Mouse (Mus musculus) midbrain, embryonic 14.5 days (tissue): ENCODE measurements around the gene Tmem39b. TPM values are rescaled to one million over a fixed set of nuclear protein-coding genes. Genes with fewer than 3 reads are reported as not detected.
"Not testable (repeated sequence)": the region's sequence is repeated elsewhere in the genome, so short reads cannot be mapped to it uniquely, and the experiment has no call there.

Source experiments
- ATAC-seq: fragments of 200-750 bp; cut with Nextera tagmentation; 2 replicates; pipeline ENCODE4 v1.8.0; 2017; ENCODE audit warnings: moderate number of reproducible peaks, moderate library complexity; ENCODE audit not compliant: low FRiP score, low TSS enrichment
- DNase-seq: peaks from one replicate; pipeline ENCODE4 v3.0.0-alpha.2; 2015
- H3K27ac ChIP-seq: fragments of 300-500 bp; sonication (generic); replicated peaks from 2 replicates; pipeline ENCODE4 v1.5.1; 2014; ENCODE audit warnings: mild to moderate bottlenecking, low read depth, low read length, moderate library complexity
- H3K27me3 ChIP-seq: fragments of 300-500 bp; sonication (generic); 2 replicates; pipeline ENCODE4 v1.6.1; 2014; ENCODE audit warnings: low read length, control low read depth, mixed read lengths; ENCODE audit not compliant: control insufficient read depth, insufficient read depth
- H3K36me3 ChIP-seq: fragments of 300-500 bp; sonication (generic); 2 replicates; pipeline ENCODE4 v1.6.1; 2014; ENCODE audit warnings: low read length, control low read depth; ENCODE audit not compliant: control insufficient read depth, insufficient read depth
- H3K4me1 ChIP-seq: fragments of 300-500 bp; sonication (generic); 2 replicates; pipeline ENCODE4 v1.6.1; 2014; ENCODE audit warnings: mild to moderate bottlenecking, antibody characterized with exemption, low read length, control low read depth; ENCODE audit not compliant: control insufficient read depth, insufficient read depth
- H3K4me2 ChIP-seq: fragments of 300-500 bp; sonication (generic); 2 replicates; pipeline ENCODE4 v1.6.1; 2014; ENCODE audit warnings: mild to moderate bottlenecking, low read length, moderate library complexity
- H3K4me3 ChIP-seq: fragments of 300-500 bp; sonication (generic); replicated peaks from 2 replicates; pipeline ENCODE4 v1.5.1; 2014; ENCODE audit warnings: low read depth, low read length
- H3K9ac ChIP-seq: fragments of 300-500 bp; sonication (generic); replicated peaks from 2 replicates; pipeline ENCODE4 v1.6.1; 2014; ENCODE audit warnings: mild to moderate bottlenecking, low read length, moderate library complexity
- H3K9me3 ChIP-seq: fragments of 300-500 bp; sonication (generic); 2 replicates; pipeline ENCODE4 v1.6.1; 2016; ENCODE audit warnings: low read length, control low read depth, mixed read lengths; ENCODE audit not compliant: control insufficient read depth
- WGBS: fragments of 180-500 bp; shearing (Covaris S2); extraction: QIAGEN DNeasy Blood & Tissue Kit; methylation state at CpG from one replicate; pipeline ENCODE4 v1.1.7; 2014; 5-methylcytosine and 5-hydroxymethylcytosine counted together
- polyA plus RNA-seq: library from polyadenylated mRNA; unstranded; fragments of >200 nt; fragmentation: Nextera tagmentation; extraction: Ambion mirVana; gene quantifications from 2 replicates; pipeline ENCODE4 v1.2.1, GENCODE M21; 2014

The Tmem39b gene
- polyA plus RNA-seq, 1 experiment from 2014 or later: 43.5 TPM

DNA sequence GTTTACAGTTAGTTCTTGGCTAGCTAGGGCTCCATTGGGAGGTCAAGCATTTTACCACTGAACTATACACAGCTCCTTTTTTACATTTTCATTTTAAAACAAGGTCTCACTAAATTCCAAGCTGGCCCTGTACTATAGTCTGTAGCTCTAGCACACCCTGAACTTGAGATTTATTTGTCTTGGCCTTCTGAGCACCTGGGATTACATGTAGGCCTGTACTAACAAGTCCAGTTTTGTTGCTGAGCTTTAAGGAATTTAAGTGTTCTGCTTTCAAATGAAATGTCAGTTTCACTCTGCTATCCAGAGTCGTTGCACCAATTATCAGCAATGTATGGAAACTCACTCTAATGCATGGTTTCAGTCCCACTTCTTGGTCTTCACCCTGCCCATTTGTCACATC lies 39.5 kb upstream of the Tmem39b start:
- 93% methylated on average over 1 of the region's 1 CpGs for WGBS
- H3K4me2 ChIP-seq: no peak overlapping the region
- no peaks in the 10 kb centered on the region for H3K9me3 ChIP-seq
- peaks cover 28% of the 10 kb centered on the region for H3K4me1 ChIP-seq
- H3K9ac ChIP-seq: no peak overlapping the region
- 0 out of 2 replicates have a peak, but pooled peaks cover 4% of the 10 kb centered on the region for H3K36me3 ChIP-seq
- H3K27me3 ChIP-seq: no peaks in the 10 kb centered on the region
- ATAC-seq (no peak), DNase-seq (no peak)
- no peak overlapping the region for H3K27ac ChIP-seq
- no peak overlapping the region for H3K4me3 ChIP-seq

GRCm38 (mm10) chr4:129735485-129735884 lies 38.8 kb upstream of the Tmem39b start:
- not testable (repeated sequence) for H3K9ac ChIP-seq, ATAC-seq, H3K27me3 ChIP-seq, H3K27ac ChIP-seq, H3K9me3 ChIP-seq, H3K4me3 ChIP-seq, H3K4me2 ChIP-seq, DNase-seq, H3K36me3 ChIP-seq
- peaks cover 27% of the 10 kb centered on the region for H3K4me1 ChIP-seq
- 97% methylated on average over 3 of the region's 4 CpGs for WGBS

GRCm38 (mm10) chr4:129731423-129731822 lies 34.8 kb upstream of the Tmem39b start:
- Histone ChIP-seq H3K9me3 (no peaks in the 10 kb centered on the region), H3K36me3 (peaks cover 24% of the 10 kb centered on the region), H3K4me3 (no peak overlapping the region), H3K27me3 (no peaks in the 10 kb centered on the region), H3K27ac (no peak overlapping the region), H3K4me2 (no peak overlapping the region), H3K4me1 (0 out of 2 replicates have a peak, but pooled peaks cover 3% of the 10 kb centered on the region), H3K9ac (no peak overlapping the region)
- DNase-seq: no peak
- 95% methylated on average over 5 of the region's 5 CpGs for WGBS
- ATAC-seq: no peak

GRCm38 (mm10) chr4:129716310-129716709 lies 19.7 kb upstream of the Tmem39b start:
- H3K4me1 ChIP-seq: no peaks in the 10 kb centered on the region
- H3K27ac ChIP-seq: no peak overlapping the region
- DNase-seq (no peak), ATAC-seq (no peak)
- no peaks in the 10 kb centered on the region for H3K9me3 ChIP-seq
- H3K4me2 ChIP-seq: no peak overlapping the region
- H3K4me3 ChIP-seq: no peak overlapping the region
- H3K27me3 ChIP-seq: no peaks in the 10 kb centered on the region
- H3K36me3 ChIP-seq: peaks cover 84% of the 10 kb centered on the region
- H3K9ac ChIP-seq: no peak overlapping the region
- WGBS: 93% methylated on average over 9 of the region's 9 CpGs

- Histone ChIP-seq H3K9me3 (no peaks in the 10 kb centered on the region), H3K27me3 (no peaks in the 10 kb centered on the region), H3K27ac (peak overlapping the region; percentile 87), H3K36me3 (peaks cover 91% of the 10 kb centered on the region), H3K4me3 (no peak overlapping the region), H3K4me2 (0 out of 2 replicates have a peak overlapping the region, but pooled peaks have one; percentile 17), H3K9ac (no peak overlapping the region; the same call in 1 of the 2 replicates), H3K4me1 (peaks cover 17% of the 10 kb centered on the region)
- 32% methylated on average over 8 of the region's 8 CpGs for WGBS
- peak; percentile 83 for DNase-seq
- ATAC-seq: peak; percentile 85; the same call in 1 of the 2 replicates
These were observed 13.0 kb upstream of the Tmem39b start for GRCm38 (mm10) chr4:129709486-129710129.

DNA sequence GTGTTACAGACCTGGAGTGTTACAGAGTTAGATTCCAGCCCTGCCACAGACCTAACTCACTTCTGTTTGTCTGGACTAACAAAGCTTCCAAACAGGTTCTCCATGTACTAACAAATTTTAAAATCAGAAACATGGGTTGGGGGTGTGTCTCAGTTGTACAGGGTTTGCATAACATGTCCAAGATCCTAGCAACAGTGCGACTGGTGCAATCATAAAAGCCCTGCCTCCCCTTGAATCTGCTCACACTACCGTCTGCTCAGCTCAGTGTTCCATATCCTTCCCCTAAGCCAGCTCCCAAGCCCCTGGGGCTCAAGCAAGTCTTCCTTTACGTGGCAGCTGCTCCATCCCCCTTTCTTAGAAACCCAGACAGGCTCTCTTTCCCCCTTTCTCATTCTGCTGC lies 10.1 kb upstream of the Tmem39b start:
- H3K27ac ChIP-seq: peak overlapping the region; percentile 55; the same call in 1 of the 2 replicates
- H3K36me3 ChIP-seq: peaks cover 82% of the 10 kb centered on the region
- H3K4me1 ChIP-seq: peaks cover 33% of the 10 kb centered on the region
- no peak overlapping the region for H3K9ac ChIP-seq
- DNase-seq (peak; percentile 31), ATAC-seq (no peak)
- H3K9me3 ChIP-seq: no peaks in the 10 kb centered on the region
- no peaks in the 10 kb centered on the region for H3K27me3 ChIP-seq
- WGBS: 20% methylated on average over 3 of the region's 3 CpGs
- H3K4me2 ChIP-seq: no peak overlapping the region
- H3K4me3 ChIP-seq: no peak overlapping the region

- H3K4me3 ChIP-seq: 0 out of 2 replicates have a peak overlapping the region, but pooled peaks have one; percentile 3
- H3K9ac ChIP-seq: peak overlapping the region; percentile 34
- peak; percentile 84 for ATAC-seq
- no peaks in the 10 kb centered on the region for H3K27me3 ChIP-seq
- peaks cover 39% of the 10 kb centered on the region for H3K36me3 ChIP-seq
- H3K4me1 ChIP-seq: peaks cover 23% of the 10 kb centered on the region
- H3K9me3 ChIP-seq: no peaks in the 10 kb centered on the region
- H3K27ac ChIP-seq: peak overlapping the region; percentile 85
- WGBS: 2% methylated on average over 11 of the region's 11 CpGs
- peak; percentile 95 for DNase-seq
- H3K4me2 ChIP-seq: peak overlapping the region; percentile 31
These were observed 5.8 kb upstream of the Tmem39b start for GRCm38 (mm10) chr4:129702454-129702853.

- H3K27ac ChIP-seq: peak overlapping the region; percentile 85
- 45% methylated on average over 17 of the region's 17 CpGs for WGBS
- DNase-seq: peak; percentile 95
- no peaks in the 10 kb centered on the region for H3K9me3 ChIP-seq
- ATAC-seq: peak; percentile 14
- 0 out of 2 replicates have a peak overlapping the region, but pooled peaks have one; percentile 3 for H3K4me3 ChIP-seq
- H3K4me2 ChIP-seq: peak overlapping the region; percentile 31
- peaks cover 36% of the 10 kb centered on the region for H3K36me3 ChIP-seq
- H3K4me1 ChIP-seq: peaks cover 26% of the 10 kb centered on the region
- H3K9ac ChIP-seq: peak overlapping the region; percentile 34
- H3K27me3 ChIP-seq: no peaks in the 10 kb centered on the region
These were observed 5.1 kb upstream of the Tmem39b start for GRCm38 (mm10) chr4:129701503-129702377.
